In the genomic region with DNA sequence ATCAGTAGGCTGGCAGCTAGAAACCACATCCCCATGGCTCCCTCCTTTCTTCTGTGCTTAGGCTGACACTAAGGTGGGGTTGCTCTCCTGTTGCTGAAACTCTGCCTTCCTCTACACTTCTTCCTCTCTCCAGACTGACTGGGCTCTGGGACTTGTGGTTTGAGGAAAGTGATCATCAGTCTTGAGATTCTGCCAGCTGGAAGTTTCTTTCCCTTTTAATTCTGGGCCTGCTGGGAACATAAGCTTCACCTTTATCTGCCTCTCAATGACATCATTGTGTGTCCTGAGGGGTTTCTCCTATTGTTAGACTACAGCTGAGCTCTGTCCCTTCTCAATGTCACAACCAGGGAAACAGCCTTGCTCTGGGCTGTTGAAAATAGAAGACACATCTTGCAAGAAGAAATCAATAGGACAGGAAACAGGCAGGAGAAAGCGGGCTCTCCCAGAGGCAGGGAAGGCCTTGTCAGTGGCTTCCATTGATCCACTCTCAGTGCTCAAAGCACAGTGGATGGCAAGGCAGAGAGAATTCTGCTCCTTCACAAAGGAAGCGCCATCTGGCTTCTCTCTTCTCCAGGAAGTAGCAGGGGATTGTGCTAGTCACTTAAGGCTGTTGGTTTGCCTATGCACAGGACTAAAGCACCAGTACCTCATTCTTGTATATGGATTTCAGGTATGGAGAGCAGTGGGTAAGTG, we compare ENCODE assay signal across 14 mouse cellular contexts.
A peak's percentile ranks its signal among the peaks of the same experiment; 100 is the strongest.
DNase-seq lines count a peak whose midpoint lies in the region; ATAC-seq lines count a peak whose summit lies in the region.
"Had no signal": no experiment of that assay in that cellular context is flagged by ENCODE, and none has a peak within 500 bp of the region (broad histone marks: within the 10 kb centered on the region; RNA-seq: fewer than 3 reads in every experiment).

No protein-coding gene starts in this region.

- no peak overlapping the region for H3K9ac ChIP-seq in limb, embryonic 15.5 days
- H3K9ac ChIP-seq in hindbrain, embryonic 14.5 days, result no peak overlapping the region
- H3K9ac ChIP-seq: liver, embryonic 14.5 days had no signal

- H3K9me3 ChIP-seq in limb, embryonic 15.5 days, result no peaks in the 10 kb centered on the region
- no peaks in the 10 kb centered on the region for H3K9me3 ChIP-seq in limb, embryonic 10.5 days (replicated peaks)
- H3K9me3 ChIP-seq in hindbrain, embryonic 14.5 days (ENCODE audit: control insufficient read depth, low read length), result no peaks in the 10 kb centered on the region

- no peak overlapping the region for H3K4me3 ChIP-seq in limb, embryonic 15.5 days
- H3K4me3 ChIP-seq in limb, embryonic 10.5 days, result no peak overlapping the region
- H3K4me3 ChIP-seq in hindbrain, embryonic 14.5 days (replicated peaks; ENCODE audit: low read length), result no peak overlapping the region
- H3K4me3 ChIP-seq: layer of hippocampus, adult 2 months had no signal

- no peak for ATAC-seq in limb, embryonic 15.5 days (ENCODE audit: insufficient number of reproducible peaks, low FRiP score, low TSS enrichment, low read depth)
- ATAC-seq in granulocyte monocyte progenitor cell, adult 5-6 weeks (replicated peaks; ENCODE audit: poor library complexity, severe bottlenecking), result peak; percentile 56
- peak; percentile 37; the same call in 1 of the 2 replicates for ATAC-seq in hindbrain, embryonic 14.5 days (ENCODE audit: low FRiP score)
- ATAC-seq in monocyte, adult 5-6 weeks (replicated peaks; ENCODE audit: insufficient number of reproducible peaks, low FRiP score, low TSS enrichment, poor library complexity, severe bottlenecking), result no peak

- DNase-seq in limb, embryonic 10.5 days (ENCODE audit: low spot score), result no peak
- DNase-seq in ZHBTc4 (ENCODE audit: low read depth, low spot score), result peak; percentile 17
- DNase-seq in hindbrain, embryonic 14.5 days (ENCODE audit: low spot score), result no peak
- no peak for DNase-seq in urinary bladder, postnatal 10 days (ENCODE audit: low spot score)
- no peak for DNase-seq in layer of hippocampus, postnatal 14 days (ENCODE audit: low spot score in 2 of 2)
- DNase-seq: adrenal gland, adult 2 months; cerebellum, postnatal 36 days; kidney, adult 8-10 months; thymus, adult 18-20 months had no signal

- H3K36me3 ChIP-seq in limb, embryonic 15.5 days, result no peaks in the 10 kb centered on the region
- H3K36me3 ChIP-seq in limb, embryonic 10.5 days, result no peaks in the 10 kb centered on the region
- H3K36me3 ChIP-seq in hindbrain, embryonic 14.5 days (replicated peaks; ENCODE audit: control insufficient read depth, insufficient read depth), result no peaks in the 10 kb centered on the region

- WGBS in limb, embryonic 15.5 days, result 81% methylated on average over 2 of the region's 2 CpGs
- WGBS in limb, embryonic 10.5 days, result 77% methylated on average over 2 of the region's 2 CpGs
- 68% methylated on average over 2 of the region's 2 CpGs for WGBS in hindbrain, embryonic 14.5 days

- H3K4me2 ChIP-seq in limb, embryonic 15.5 days, result no peak overlapping the region
- no peak overlapping the region for H3K4me2 ChIP-seq in hindbrain, embryonic 14.5 days (replicated peaks)

- H3K4me1 ChIP-seq in limb, embryonic 15.5 days, result peaks cover 5% of the 10 kb centered on the region; the same call in 1 of the 2 replicates
- no peaks in the 10 kb centered on the region for H3K4me1 ChIP-seq in limb, embryonic 10.5 days
- H3K4me1 ChIP-seq in hindbrain, embryonic 14.5 days (replicated peaks; ENCODE audit: control insufficient read depth, insufficient read depth, low read length), result no peaks in the 10 kb centered on the region

- 0 out of 2 replicates have a peak overlapping the region, but pooled peaks have one; percentile 4 for H3K27ac ChIP-seq in limb, embryonic 15.5 days
- no peak overlapping the region for H3K27ac ChIP-seq in limb, embryonic 10.5 days
- H3K27ac ChIP-seq in hindbrain, embryonic 14.5 days, result no peak overlapping the region
- H3K27ac ChIP-seq: layer of hippocampus, adult 2 months; liver, embryonic 14.5 days had no signal

- H3K27me3 ChIP-seq in limb, embryonic 15.5 days, result no peaks in the 10 kb centered on the region
- H3K27me3 ChIP-seq in limb, embryonic 10.5 days (ENCODE audit: low read depth, poor library complexity, severe bottlenecking), result no peaks in the 10 kb centered on the region
- H3K27me3 ChIP-seq in hindbrain, embryonic 14.5 days (ENCODE audit: control insufficient read depth, insufficient read depth, low read length), result no peaks in the 10 kb centered on the region

Comparison
In these comparisons a context has a peak if more than half of its experiments do, and no peak if none do; other contexts are left out.
1. ATAC-seq: peak in granulocyte monocyte progenitor cell, adult 5-6 weeks (single experiment) and hindbrain, embryonic 14.5 days (single experiment); none in limb, embryonic 15.5 days (single experiment) and monocyte, adult 5-6 weeks (single experiment).